Mouse (Mus musculus) frontal cortex, postnatal 25 days (tissue): Measurements from ENCODE around the gene Rcbtb2.

Experiments used
- DNase-seq, 2 experiments: peaks; one replicate each; pipeline ENCODE4 v3.0.0; 2022; ENCODE audit warnings: low spot score in 2 of 2

Rcbtb2 gene

DNA sequence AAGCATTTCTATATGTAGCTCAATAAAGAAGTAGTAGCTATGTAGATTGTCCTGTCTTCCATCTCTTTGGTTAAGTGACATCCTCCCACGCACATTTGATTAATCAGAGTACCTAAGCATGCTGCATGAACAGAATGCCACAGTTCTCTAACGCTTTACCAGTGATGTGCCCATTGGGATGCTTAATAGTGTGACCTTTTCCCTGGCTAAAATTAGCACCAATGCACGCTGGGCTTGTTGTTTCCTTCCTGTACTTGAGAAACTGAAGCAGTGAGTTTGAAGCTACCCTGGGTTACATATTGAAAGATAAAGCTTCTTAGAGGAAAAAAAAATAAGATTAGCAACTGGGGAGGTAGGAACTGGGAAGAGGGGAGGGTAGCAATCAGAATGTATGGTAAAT, 81.2 kb downstream of the Rcbtb2 start:
- no peak for DNase-seq

DNA sequence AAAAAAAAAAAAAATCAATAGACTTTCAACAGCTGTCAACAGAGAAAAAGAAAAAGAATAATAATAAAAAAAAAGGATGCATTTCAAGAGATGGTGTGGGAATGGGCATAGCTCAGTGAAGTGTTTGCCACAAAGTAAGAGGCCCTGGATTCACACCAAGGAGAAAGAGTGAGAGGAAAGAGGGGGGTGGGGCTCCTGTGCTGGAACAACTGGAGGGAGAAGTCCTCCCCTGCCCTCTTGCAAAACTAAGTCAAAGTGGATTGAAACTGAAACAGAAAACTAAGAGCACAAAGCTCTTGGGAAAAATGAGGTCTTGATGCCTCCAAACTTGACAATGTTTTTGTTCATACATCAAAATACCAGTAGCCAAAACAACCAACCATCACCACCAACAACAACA, 86.4 kb downstream of the Rcbtb2 start:
- no peak for DNase-seq

DNA sequence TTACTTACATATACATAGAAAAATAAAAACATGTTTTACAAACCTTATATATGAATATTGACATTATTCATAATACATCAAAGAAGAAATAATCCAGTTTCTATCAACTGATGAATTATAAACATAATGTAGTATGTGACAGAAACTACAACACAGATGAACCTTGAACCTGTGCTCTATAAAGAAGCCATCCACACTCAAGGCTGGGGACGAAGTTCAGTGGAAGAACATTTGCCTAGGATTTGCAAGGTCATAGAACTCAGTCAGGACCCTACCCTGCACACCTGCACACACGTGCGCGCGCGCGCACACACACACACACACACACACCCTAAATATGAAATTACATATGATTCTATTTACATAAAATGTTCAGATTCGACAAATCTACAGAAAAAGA, 87.4 kb downstream of the Rcbtb2 start:
- no peak for DNase-seq

DNA sequence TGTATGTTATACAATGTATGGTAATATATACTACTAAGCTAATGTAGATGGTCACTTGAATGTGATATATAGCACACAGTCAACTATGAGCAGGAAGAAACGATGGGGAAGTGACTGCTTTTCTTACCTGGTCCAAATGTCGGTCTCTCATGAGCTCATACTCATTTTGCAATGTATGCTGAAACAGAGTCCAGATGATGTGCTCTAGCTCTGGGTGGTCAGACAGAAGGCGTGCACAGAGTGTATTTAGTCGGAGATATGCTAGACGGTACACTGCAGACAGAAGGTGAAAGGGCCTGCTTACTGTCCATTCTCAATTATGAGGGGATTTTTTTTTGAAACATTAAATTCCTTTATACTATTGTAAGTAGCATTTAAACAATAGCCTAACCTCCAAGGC, 88.6 kb downstream of the Rcbtb2 start:
- no peak for DNase-seq

DNA sequence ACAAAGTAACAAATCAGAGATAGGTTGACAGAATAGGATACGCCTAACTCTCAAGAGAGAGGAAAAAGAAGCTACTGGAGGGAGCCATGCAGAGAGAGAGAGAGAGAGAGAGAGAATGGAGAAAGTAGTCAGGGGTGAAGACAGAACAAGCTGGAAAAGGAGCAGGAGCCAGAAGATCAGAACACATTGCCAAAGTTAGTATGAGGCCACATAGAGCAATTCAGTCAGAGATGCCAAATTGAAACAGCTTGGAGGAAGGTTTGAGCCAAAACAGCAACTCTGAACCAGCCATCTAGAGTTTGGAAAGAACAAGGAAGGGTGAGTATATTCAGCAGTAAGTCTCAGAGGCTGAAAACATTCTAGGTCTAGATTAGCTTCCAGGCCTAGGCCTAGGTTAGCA, 94.2 kb downstream of the Rcbtb2 start:
- no peak for DNase-seq

DNA sequence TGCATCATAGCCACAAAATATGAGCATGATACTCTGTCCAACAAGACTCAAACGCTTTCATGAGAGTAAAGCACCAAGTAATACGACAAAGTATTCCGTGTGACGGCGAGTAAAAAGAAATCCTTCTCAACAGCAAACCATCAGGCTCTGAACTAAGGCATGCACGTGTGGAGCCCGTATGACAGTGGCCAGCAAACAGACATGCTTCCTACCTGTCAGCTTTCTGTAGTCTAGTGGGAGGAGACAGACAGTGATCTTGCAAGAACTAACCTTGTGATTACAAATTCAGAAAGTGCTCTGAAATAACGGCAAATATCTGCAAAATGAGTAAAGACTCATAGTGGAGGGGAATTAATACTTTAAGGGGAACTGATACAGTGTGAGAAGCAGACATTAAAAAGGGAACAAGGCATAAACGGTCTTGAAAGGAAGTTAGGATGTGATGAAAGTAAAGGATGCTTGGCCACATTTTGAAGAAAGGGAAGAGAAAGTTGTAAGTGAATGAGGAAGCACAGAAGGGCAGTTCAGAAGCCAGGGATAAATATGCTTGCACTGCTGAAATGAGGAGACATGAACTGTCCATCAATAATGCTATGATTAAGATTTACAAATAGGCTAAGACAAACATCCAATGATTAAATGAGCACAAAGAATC, 99.6 kb downstream of the Rcbtb2 start:
- no peak for DNase-seq

DNA sequence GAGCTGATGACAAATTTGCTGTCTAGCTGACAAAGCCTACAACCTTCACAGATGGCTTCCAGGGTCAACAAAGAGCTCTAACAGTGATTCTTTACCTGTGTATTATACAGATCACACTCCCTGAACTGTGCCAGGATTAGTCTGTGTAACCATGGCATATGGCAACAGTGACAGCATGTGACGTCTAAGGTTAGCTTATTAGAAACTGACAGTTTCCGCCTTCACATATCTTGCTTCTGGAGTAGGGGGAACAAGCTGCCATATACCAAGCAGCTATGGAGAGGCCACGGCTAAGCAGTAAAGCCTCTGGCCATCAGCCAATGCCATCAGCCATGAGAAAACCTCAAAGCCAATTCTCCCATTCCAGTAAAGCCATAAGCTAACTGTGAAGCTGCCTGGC, 103.5 kb downstream of the Rcbtb2 start:
- DNase-seq: no peak

DNA sequence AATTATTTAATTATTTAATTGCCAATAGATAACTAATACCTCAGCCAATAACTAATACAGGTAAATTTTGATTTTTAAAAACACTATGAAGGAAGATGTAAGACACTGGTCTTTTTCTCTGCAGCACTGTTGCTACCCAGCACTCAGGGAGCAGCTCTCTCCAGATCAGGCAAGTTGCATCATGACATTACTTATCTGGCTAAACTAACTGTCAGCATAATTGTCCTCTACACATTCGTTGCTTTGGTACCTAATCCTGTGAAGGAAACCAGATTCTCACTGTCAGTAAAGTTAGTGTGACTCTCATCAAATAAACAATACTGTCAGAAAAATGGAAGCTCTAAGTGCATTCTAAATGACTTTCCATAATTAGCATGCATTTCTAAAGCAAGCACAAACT, 104.0 kb downstream of the Rcbtb2 start:
- no peak for DNase-seq

DNA sequence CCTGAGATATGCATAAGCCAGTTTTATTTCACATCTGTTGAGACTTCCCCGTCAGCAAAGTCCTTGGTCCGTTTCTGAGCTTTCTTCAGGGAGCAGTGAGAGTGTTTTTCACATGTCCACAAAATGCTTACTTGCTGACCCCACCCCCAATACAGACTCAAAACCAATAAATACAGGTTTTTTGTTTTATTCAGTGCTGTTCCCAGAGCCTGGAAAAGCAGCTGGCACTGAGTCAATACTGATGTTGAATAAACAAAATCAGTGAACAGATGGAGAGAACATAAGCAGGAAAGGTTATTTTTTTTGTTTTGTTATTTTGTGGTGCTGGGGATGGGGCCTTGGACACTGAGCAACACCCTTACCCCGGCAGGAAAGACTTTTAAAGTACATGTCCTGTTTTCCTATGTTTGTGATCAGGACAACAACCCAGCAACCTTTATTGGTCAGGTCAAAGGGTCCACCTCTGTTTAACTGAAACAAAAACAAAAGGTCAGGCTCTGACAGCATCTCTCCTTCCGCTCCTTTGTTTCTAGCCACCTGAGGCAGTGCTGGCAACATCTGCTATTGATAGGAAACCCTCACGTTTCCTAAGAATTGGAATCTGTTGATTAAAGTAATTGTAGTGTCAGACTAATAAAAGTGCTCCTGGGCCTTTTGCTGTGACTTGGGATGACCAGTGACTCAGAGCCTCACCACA, 108.6 kb downstream of the Rcbtb2 start:
- no peak for DNase-seq

DNA sequence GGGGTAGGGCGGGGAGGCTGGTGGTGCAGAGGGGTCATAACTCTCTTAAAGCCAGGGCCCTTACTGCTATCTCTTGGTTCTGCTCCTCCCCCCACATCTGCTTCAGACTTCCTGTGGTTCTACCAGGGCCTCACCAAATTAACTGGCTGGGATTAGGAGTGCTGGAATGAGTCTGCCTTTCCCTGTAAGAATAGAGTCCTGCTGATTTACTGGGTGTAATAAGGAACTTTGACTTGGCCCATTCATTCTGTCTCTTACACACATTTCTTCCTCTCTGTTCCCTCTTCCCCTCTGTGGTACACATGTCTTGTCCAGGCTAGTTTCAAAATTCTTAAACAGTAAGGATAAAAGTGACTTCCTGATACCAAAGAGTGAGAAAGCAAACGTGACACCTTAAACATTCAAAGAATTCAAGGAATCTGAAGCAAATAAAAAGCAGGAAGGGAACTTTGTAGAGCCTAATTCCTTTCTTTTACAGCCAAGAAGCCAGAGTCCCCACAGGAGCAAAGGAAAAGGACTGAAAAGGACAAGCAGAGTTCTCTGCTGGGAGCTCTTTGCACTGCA, 111.7 kb downstream of the Rcbtb2 start:
- no peak for DNase-seq

DNA sequence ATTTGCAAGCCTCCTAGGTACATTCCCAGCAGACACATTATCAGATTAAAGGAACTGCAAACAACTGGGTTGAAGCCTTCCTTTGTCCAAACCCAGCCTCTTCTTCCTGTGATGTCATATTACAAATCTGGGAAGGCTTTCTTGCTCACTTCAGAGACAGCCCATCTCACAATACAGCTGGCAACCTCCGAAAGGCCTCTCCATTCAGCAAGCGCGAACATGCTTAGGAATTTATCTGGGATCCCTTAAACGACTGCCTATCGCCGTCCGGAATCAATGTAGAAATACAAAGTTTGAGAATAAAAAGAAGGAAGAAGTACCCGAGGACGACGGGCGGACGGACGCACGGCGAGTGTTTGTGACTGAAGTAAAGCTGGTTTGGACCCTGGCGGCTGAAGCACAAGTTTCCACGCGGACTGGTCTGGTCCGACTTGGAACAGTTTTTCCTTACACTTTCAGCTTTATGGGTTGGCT, 115.0 kb downstream of the Rcbtb2 start, which contains the start of gene Lpar6:
Gene Lpar6, plus strand, starts transcription at position 48 of the 474 bp plus-strand sequence.
- peak in 1 of 2 experiments; percentile 12 for DNase-seq

DNA sequence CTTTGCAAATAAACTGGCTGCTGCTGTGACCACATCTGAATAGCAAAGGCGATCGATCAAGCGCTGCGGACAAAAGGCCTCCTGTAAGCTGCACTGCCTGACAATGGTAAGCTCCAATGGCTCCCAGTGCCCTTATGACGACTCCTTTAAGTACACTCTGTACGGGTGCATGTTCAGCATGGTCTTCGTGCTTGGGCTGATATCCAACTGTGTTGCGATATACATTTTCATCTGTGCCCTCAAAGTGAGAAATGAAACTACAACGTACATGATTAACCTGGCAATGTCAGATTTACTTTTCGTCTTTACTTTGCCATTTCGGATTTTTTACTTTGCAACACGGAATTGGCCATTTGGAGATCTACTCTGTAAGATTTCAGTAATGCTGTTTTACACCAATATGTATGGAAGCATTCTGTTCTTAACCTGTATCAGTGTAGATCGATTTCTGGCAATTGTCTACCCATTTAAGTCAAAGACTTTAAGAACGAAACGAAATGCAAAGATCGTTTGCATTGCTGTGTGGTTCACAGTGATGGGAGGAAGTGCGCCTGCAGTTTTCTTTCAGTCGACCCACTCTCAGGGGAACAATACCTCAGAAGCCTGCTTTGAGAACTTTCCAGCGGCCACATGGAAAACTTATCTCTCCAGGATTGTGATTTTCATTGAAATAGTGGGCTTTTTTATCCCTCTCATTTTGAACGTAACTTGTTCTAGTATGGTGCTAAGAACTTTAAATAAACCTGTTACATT, 115.8 kb downstream of the Rcbtb2 start:
- DNase-seq: no peak

DNA sequence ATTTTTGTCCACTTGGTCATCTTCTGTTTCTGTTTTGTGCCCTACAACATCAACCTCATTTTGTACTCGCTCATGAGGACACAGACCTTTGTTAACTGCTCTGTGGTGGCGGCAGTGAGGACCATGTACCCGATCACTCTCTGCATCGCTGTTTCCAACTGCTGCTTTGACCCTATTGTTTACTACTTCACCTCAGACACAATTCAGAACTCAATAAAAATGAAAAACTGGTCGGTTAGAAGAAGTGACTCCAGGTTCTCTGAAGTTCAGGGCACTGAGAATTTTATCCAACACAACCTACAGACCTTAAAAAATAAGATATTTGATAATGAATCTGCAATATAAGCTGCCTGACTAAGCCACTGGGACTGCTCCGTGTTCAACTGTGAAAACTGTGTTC, 116.5 kb downstream of the Rcbtb2 start:
- no peak for DNase-seq

DNA sequence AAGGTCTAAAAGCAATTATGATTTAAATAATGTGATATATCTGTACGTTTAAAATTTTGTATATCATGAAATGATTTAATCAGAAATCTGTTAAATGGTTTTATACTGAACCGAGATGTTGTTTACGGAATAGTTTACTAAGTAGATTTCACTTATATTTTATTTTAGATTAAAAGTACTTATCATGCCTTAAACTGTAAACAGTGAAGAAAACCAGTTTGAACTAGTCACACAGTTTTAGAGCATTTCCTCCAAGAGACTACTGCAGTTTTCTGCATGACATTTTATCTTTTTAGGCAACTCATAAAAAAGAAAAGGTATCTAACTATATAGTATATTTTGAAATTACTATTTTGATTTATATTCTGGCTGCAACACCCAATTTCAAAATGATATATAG, 117.0 kb downstream of the Rcbtb2 start:
- no peak for DNase-seq

DNA sequence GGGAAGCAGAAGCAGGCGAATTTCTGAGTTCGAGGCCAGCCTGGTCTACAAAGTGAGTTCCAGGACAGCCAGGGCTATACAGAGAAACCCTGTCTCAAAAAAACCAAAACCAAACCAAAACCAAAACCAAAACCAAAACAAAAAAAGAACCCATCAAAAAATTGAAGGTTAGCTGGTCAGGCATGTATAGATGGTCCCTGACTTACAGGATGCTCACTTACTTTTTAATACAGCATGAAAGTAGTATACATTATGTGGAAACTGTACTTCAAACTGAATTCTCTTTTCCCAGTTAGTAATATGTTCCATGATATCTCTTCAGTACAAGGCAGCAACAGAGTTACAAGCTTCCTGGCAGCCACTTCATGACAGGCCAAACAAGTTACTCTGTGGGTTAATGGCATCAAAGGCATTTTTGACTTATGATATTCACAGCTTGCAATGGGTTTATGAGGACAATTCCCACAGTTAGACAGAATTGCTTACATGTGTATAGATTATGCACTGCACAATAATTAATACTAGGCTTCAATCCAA, 121.3 kb downstream of the Rcbtb2 start:
- no peak for DNase-seq

DNA sequence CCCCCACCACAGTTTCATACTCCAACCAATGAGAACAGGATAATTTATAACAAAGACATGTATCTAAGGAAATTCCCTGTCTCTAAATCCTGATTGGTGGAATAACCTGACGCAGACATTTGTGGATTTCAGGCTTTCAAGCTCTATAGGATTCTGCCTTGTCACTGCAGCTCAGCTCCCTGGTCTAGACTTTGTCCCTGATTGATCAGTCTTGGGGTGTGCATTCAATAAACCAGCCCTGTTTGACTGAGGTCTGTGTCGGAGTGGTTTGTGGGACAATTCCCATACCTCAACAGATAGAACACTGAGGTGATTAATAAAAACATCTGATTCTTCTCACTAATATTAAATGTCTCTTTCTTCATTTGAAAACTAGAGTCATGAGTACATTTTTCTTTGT, 127.2 kb downstream of the Rcbtb2 start:
- no peak for DNase-seq

DNA sequence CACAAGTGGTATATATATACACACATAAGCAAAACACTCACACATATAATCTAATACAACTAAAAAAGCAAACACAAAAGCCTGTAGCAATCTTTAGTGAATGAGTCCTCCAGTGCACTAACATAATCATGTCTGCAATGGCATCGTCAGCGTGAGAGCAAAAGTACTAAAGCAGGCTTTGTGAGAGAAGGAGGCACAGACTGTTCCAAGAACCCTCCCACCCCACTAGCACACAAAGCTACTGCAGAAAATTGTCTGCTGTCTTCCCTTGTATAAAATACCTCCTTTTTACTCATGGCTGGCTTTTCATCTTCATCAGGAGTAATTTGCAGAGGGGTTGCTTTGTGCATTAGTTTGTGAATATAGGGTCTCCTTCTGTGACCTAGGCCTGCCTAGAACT, 129.4 kb downstream of the Rcbtb2 start:
- DNase-seq: no peak

DNA sequence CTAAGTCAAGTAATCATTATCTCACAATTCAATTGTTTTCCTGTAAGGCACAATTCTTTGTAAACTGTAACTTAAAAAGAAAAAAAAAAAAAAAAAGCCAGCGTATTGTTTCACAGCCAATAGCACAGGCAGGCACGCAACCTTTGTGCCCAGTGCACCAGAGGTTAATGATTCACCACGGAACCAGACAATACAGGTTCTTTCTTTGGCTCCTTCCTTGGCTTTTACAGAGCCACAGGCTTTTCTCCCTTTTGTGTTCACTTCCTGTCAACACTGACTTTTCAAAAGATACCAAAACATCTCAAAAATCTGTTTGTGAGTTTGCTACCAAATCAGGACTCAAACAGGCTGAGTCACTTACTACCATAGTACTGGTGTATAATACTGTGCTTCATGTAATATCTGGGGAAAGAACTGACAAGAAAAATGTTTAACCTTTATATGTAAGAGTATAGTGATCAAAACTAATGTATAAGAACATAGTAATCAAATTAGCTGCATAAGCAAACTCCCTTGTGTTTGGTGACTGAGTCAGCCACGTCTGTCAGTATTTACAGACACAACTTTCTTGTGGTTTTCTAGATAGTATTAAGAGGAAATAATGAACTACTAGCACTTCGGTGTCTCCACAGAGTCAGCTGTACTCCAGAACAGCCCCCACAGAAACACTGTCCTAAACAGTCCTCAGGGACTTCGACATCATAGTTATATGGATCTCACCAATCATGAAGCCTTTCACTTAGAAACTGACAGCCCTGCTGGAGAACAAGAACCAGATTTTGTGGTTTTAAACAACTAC, 130.8 kb downstream of the Rcbtb2 start:
- no peak for DNase-seq

DNA sequence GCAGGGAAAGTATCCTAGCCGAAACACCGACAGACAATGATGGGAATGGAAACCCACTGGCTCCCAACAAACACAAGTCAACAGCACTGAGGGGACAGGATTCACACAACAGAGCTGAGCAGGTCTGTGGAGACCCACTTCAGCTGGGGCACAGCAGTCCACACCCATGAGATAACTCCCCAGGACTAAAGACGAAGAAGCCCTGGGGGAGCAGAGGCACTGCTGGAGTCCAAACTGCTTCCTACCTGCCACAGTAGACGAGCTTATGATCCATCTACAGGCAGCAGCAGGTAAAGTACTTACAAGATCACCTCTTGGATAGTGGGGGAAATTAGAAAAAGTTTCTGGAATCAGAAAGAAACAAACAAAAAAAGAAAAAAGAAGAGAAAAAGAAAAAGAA, 131.6 kb downstream of the Rcbtb2 start:
- no peak for DNase-seq

DNA sequence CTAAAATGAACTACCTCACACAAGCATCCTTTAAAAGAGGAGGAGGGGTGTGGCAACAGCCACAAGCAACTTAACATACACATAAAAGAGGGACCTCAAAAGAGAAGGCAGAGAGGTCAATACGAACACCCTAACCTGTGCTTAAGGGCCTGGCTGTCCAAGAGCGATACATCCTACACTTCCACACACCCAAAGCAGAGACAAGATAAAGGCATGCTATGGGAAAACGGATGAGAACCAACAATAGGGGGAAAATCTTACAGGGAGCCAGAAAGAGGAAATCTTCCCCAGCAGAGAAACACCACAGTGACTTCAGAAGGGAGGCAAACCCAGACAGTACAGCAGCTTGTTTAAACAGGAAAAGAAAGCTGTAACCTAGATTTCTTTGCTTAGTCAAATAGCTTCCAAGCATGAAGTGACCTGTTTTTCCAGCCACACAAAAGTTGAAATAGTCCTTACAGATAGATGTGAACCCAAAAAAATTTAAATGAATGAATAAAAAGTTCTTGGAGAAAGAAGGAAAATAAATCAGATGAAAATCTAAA, 132.7 kb downstream of the Rcbtb2 start:
- no peak for DNase-seq

DNA sequence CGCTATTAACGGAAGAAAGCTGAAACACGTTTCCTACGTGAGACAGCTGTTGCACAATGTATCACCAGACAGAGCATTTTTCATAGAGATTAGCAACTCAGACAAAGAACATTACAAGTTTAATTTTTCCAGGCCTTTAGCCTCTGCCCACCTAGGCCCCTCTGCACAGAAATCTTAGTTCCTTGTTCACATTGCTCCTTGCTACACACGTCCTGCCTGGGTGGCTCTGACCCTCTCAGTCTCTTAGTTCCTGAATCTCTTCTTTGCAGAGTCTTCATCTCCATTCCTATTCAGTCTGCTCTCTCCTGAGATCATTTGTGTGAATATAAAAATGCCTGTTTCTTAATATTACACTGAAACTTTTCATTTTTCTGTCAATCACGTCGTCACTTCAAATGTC, 134.5 kb downstream of the Rcbtb2 start:
- no peak for DNase-seq
